Mouse (Mus musculus): ENCODE results near the gene Dnajc28.
"Not testable (repeated sequence)": the region's sequence is repeated elsewhere in the genome, so short reads cannot be mapped to it uniquely, and the experiment has no call there.

Dnajc28 gene

GRCm38 (mm10) chr16:91618511-91619501 lies at the start of gene Dnajc28:
Gene Dnajc28, minus strand, starts transcription at chr16:91619026.
- peak; percentile 88 for DNase-seq

- no peak for DNase-seq
Measured at GRCm38 (mm10) chr16:91663795-91664194, 45.0 kb upstream of the Dnajc28 start.

GRCm38 (mm10) chr16:91662336-91662735 lies 43.5 kb upstream of the Dnajc28 start:
- no peak for DNase-seq

- no peak for DNase-seq
Measured at GRCm38 (mm10) chr16:91661397-91661796, 42.6 kb upstream of the Dnajc28 start.

GRCm38 (mm10) chr16:91659798-91660197 lies 41.0 kb upstream of the Dnajc28 start:
- DNase-seq = no peak

GRCm38 (mm10) chr16:91658471-91658870 lies 39.6 kb upstream of the Dnajc28 start:
- no peak for DNase-seq

GRCm38 (mm10) chr16:91657285-91657684 lies 38.5 kb upstream of the Dnajc28 start:
- DNase-seq = no peak

GRCm38 (mm10) chr16:91655285-91655684 lies 36.5 kb upstream of the Dnajc28 start:
- no peak for DNase-seq

GRCm38 (mm10) chr16:91652191-91652590 lies 33.4 kb upstream of the Dnajc28 start:
- DNase-seq = no peak

GRCm38 (mm10) chr16:91649781-91650180 lies 31.0 kb upstream of the Dnajc28 start:
- no peak for DNase-seq

GRCm38 (mm10) chr16:91649246-91649645 lies 30.4 kb upstream of the Dnajc28 start:
- DNase-seq = no peak

- DNase-seq = peak; percentile 76
Measured at GRCm38 (mm10) chr16:91648220-91648550, 29.4 kb upstream of the Dnajc28 start.

GRCm38 (mm10) chr16:91647461-91648219 lies 28.8 kb upstream of the Dnajc28 start, which contains the start of gene Son:
Gene Son, plus strand, starts transcription at chr16:91647506.
- peak; percentile 98 for DNase-seq

GRCm38 (mm10) chr16:91646681-91647419 lies 28.0 kb upstream of the Dnajc28 start, which contains the start of gene Gart:
Gene Gart, minus strand, starts transcription at chr16:91646952.
- peak; percentile 95 for DNase-seq

- peak; percentile 25 for DNase-seq
Measured at GRCm38 (mm10) chr16:91645995-91646602, 27.3 kb upstream of the Dnajc28 start.

- not testable (repeated sequence) for DNase-seq
Measured at GRCm38 (mm10) chr16:91645420-91645819, 26.6 kb upstream of the Dnajc28 start.

GRCm38 (mm10) chr16:91644901-91645300 lies 26.1 kb upstream of the Dnajc28 start:
- no peak for DNase-seq

- no peak for DNase-seq
Measured at GRCm38 (mm10) chr16:91640171-91640570, 21.3 kb upstream of the Dnajc28 start.

- no peak for DNase-seq
Measured at GRCm38 (mm10) chr16:91639636-91640035, 20.8 kb upstream of the Dnajc28 start.

- no peak for DNase-seq
Measured at GRCm38 (mm10) chr16:91639161-91639560, 20.3 kb upstream of the Dnajc28 start.

GRCm38 (mm10) chr16:91633641-91634040 lies 14.8 kb upstream of the Dnajc28 start:
- DNase-seq = no peak

- no peak for DNase-seq
Measured at GRCm38 (mm10) chr16:91632940-91633339, 14.1 kb upstream of the Dnajc28 start.
